29 mouse cellular contexts compared by ENCODE assay signal in the genomic region with DNA sequence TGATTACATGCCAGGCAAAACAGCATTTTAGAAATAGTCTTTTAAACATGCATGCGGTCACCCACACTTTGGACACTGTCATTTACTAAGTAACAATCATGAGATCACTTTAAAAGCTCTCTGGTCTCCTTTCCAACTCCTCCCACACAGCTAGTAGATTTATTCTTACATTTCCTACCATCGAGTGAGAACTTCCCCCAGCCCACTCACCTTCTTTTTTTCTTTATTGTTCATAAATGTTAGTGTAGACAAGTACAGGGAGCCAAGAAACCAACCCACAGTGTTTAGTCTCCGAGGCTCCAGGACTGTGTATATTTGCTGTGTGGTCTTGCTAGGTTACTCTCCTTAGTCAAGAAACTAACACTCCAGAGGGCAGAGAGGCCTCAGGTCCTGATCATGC. TPM values are rescaled to one million over a fixed set of nuclear protein-coding genes. Genes with fewer than 3 reads are reported as not detected.
DNase-seq lines count a peak whose midpoint lies in the region; ATAC-seq and TF ChIP-seq lines count a peak whose summit lies in the region.
"Had no signal": no experiment of that assay in that cellular context is flagged by ENCODE, and none has a peak within 500 bp of the region (broad histone marks: within the 10 kb centered on the region; RNA-seq: fewer than 3 reads in every experiment).

No protein-coding gene starts in this region.

- H3K36me3 ChIP-seq in forebrain, embryonic 13.5 days (ENCODE audit: poor library complexity, severe bottlenecking) = no peaks in the 10 kb centered on the region
- H3K36me3 ChIP-seq in forebrain, embryonic 11.5 days (ENCODE audit: control insufficient read depth, insufficient read depth, low read length) = no peaks in the 10 kb centered on the region
- H3K36me3 ChIP-seq in kidney, embryonic 16.5 days (ENCODE audit: insufficient read depth, low read length) = no peaks in the 10 kb centered on the region
- no peaks in the 10 kb centered on the region for H3K36me3 ChIP-seq in lung, embryonic 16.5 days (ENCODE audit: control insufficient read depth, insufficient read depth, low read length)
- no peaks in the 10 kb centered on the region for H3K36me3 ChIP-seq in stomach, embryonic 15.5 days
- H3K36me3 ChIP-seq in stomach, postnatal 0 days (ENCODE audit: control insufficient read depth, insufficient read depth, low read length) = no peaks in the 10 kb centered on the region
- H3K36me3 ChIP-seq: heart, embryonic 12.5 days; intestine, embryonic 15.5 days; neural tube, embryonic 15.5 days had no signal

- WGBS in forebrain, embryonic 13.5 days = 86% methylated on average over 3 of the region's 3 CpGs
- 90% methylated on average over 3 of the region's 3 CpGs for WGBS in forebrain, embryonic 11.5 days
- WGBS in kidney, embryonic 16.5 days = 43% methylated on average over 3 of the region's 3 CpGs
- WGBS in lung, embryonic 16.5 days = 43% methylated on average over 3 of the region's 3 CpGs
- 33% methylated on average over 3 of the region's 3 CpGs for WGBS in stomach, embryonic 15.5 days
- WGBS in stomach, postnatal 0 days = 38% methylated on average over 3 of the region's 3 CpGs

- peaks cover 30% of the 10 kb centered on the region for H3K4me1 ChIP-seq in forebrain, embryonic 13.5 days
- H3K4me1 ChIP-seq in forebrain, embryonic 11.5 days (replicated peaks; ENCODE audit: control insufficient read depth, insufficient read depth, low read length) = no peaks in the 10 kb centered on the region; the same call in 1 of the 2 replicates
- H3K4me1 ChIP-seq in kidney, embryonic 16.5 days (ENCODE audit: insufficient read depth, low read length) = peaks cover 76% of the 10 kb centered on the region
- peaks cover 27% of the 10 kb centered on the region for H3K4me1 ChIP-seq in lung, embryonic 16.5 days (replicated peaks; ENCODE audit: control insufficient read depth, insufficient read depth, low read length)
- H3K4me1 ChIP-seq in stomach, embryonic 15.5 days = peaks cover 23% of the 10 kb centered on the region; the same call in 1 of the 2 replicates
- no peaks in the 10 kb centered on the region; the same call in 1 of the 2 replicates for H3K4me1 ChIP-seq in stomach, postnatal 0 days (replicated peaks; ENCODE audit: control insufficient read depth, insufficient read depth)

- ATAC-seq in forebrain, embryonic 13.5 days = no peak
- no peak for ATAC-seq in forebrain, embryonic 11.5 days (replicated peaks; ENCODE audit: low FRiP score)
- no peak for ATAC-seq in kidney, embryonic 16.5 days (ENCODE audit: low FRiP score, low TSS enrichment)
- ATAC-seq in lung, embryonic 16.5 days (ENCODE audit: low read depth) = no peak
- no peak for ATAC-seq in stomach, embryonic 15.5 days (ENCODE audit: insufficient read depth, low FRiP score, low read depth)
- no peak for ATAC-seq in stomach, postnatal 0 days (ENCODE audit: low FRiP score, low TSS enrichment)
- ATAC-seq: activated CD4-positive, CD25-positive, alpha-beta regulatory T cell, adult 4 months; forebrain, postnatal 0 days; hindbrain, embryonic 16.5 days; intestine, embryonic 15.5 days had no signal

- H3K4me2 ChIP-seq in forebrain, embryonic 13.5 days = no peak overlapping the region
- H3K4me2 ChIP-seq in forebrain, embryonic 11.5 days (ENCODE audit: low read depth, low read length, severe bottlenecking) = no peak overlapping the region
- no peak overlapping the region for H3K4me2 ChIP-seq in kidney, embryonic 16.5 days (replicated peaks; ENCODE audit: low read depth, low read length)
- H3K4me2 ChIP-seq in lung, embryonic 16.5 days (ENCODE audit: low read depth, low read length) = no peak overlapping the region
- H3K4me2 ChIP-seq in stomach, embryonic 15.5 days = no peak overlapping the region
- no peak overlapping the region for H3K4me2 ChIP-seq in stomach, postnatal 0 days (replicated peaks; ENCODE audit: low read depth)
- H3K4me2 ChIP-seq: heart, embryonic 12.5 days; intestine, embryonic 15.5 days; limb, embryonic 13.5 days; liver, embryonic 11.5 days; neural tube, embryonic 15.5 days had no signal

- no peak for TF ChIP-seq CTCF in stomach, postnatal 0 days (IDR thresholded peaks at IDR 0.05; ENCODE audit: low read depth)

- H3K27ac ChIP-seq in forebrain, embryonic 13.5 days = 0 out of 2 replicates have a peak overlapping the region, but pooled peaks have one; percentile 4
- no peak overlapping the region for H3K27ac ChIP-seq in forebrain, embryonic 11.5 days (ENCODE audit: low read depth, low read length)
- peak overlapping the region; percentile 8; the same call in 1 of the 2 replicates for H3K27ac ChIP-seq in kidney, embryonic 16.5 days (ENCODE audit: low read length)
- peak overlapping the region; percentile 29; the same call in 1 of the 2 replicates for H3K27ac ChIP-seq in lung, embryonic 16.5 days (ENCODE audit: low read length)
- H3K27ac ChIP-seq in stomach, embryonic 15.5 days = 0 out of 2 replicates have a peak overlapping the region, but pooled peaks have one; percentile 8
- H3K27ac ChIP-seq in stomach, postnatal 0 days (replicated peaks) = no peak overlapping the region
- H3K27ac ChIP-seq: intestine, embryonic 15.5 days; limb, embryonic 13.5 days; macrophage; neural tube, embryonic 15.5 days had no signal

- TF ChIP-seq EP300 in stomach, postnatal 0 days (optimal IDR thresholded peaks at IDR 0.05) = no peak

- DNase-seq in forebrain, embryonic 11.5 days (ENCODE audit: low spot score) = no peak
- DNase-seq in kidney, adult 8-10 months = no peak
- DNase-seq in lung, postnatal 4 days = no peak
- no peak for DNase-seq in stomach, postnatal 0 days (ENCODE audit: low spot score)
- DNase-seq: adrenal gland, adult 2 months; cerebellum, adult 11 months; cerebellum, adult 9-10 months; cerebellum, postnatal 36 days; forebrain, postnatal 0 days; heart, adult 2 months; kidney, adult 2 months; kidney, postnatal 10 days; layer of hippocampus, postnatal 36 days; midbrain, embryonic 14.5 days; thymus, adult 18-20 months; thymus, postnatal 25 days had no signal

- no peaks in the 10 kb centered on the region for H3K27me3 ChIP-seq in forebrain, embryonic 13.5 days
- no peaks in the 10 kb centered on the region for H3K27me3 ChIP-seq in forebrain, embryonic 11.5 days (ENCODE audit: control insufficient read depth, insufficient read depth, low read length)
- no peaks in the 10 kb centered on the region for H3K27me3 ChIP-seq in kidney, embryonic 16.5 days (ENCODE audit: insufficient read depth, low read length)
- no peaks in the 10 kb centered on the region for H3K27me3 ChIP-seq in lung, embryonic 16.5 days (ENCODE audit: control insufficient read depth, insufficient read depth, low read depth, low read length)
- no peaks in the 10 kb centered on the region for H3K27me3 ChIP-seq in stomach, embryonic 15.5 days (replicated peaks)
- H3K27me3 ChIP-seq in stomach, postnatal 0 days (ENCODE audit: control insufficient read depth, insufficient read depth, low read length) = no peaks in the 10 kb centered on the region
- H3K27me3 ChIP-seq: CH12.LX; heart, embryonic 12.5 days; intestine, embryonic 15.5 days; limb, embryonic 13.5 days; neural tube, embryonic 15.5 days had no signal

- no peaks in the 10 kb centered on the region for H3K9me3 ChIP-seq in forebrain, embryonic 13.5 days (replicated peaks)
- H3K9me3 ChIP-seq in forebrain, embryonic 11.5 days (ENCODE audit: control insufficient read depth, low read length) = no peaks in the 10 kb centered on the region
- no peaks in the 10 kb centered on the region for H3K9me3 ChIP-seq in kidney, embryonic 16.5 days (ENCODE audit: low read length)
- H3K9me3 ChIP-seq in lung, embryonic 16.5 days (ENCODE audit: control insufficient read depth, low read length) = no peaks in the 10 kb centered on the region
- no peaks in the 10 kb centered on the region for H3K9me3 ChIP-seq in stomach, embryonic 15.5 days
- no peaks in the 10 kb centered on the region for H3K9me3 ChIP-seq in stomach, postnatal 0 days (ENCODE audit: control insufficient read depth, low read length)
- H3K9me3 ChIP-seq: heart, embryonic 12.5 days; intestine, embryonic 15.5 days; limb, embryonic 13.5 days; neural tube, embryonic 15.5 days had no signal

- H3K4me3 ChIP-seq in forebrain, embryonic 13.5 days = no peak overlapping the region
- H3K4me3 ChIP-seq in forebrain, embryonic 11.5 days (ENCODE audit: low read depth, low read length) = no peak overlapping the region
- no peak overlapping the region for H3K4me3 ChIP-seq in kidney, embryonic 16.5 days (ENCODE audit: low read length)
- H3K4me3 ChIP-seq in lung, embryonic 16.5 days (ENCODE audit: low read length) = no peak overlapping the region
- H3K4me3 ChIP-seq in stomach, embryonic 15.5 days (replicated peaks) = no peak overlapping the region
- H3K4me3 ChIP-seq in stomach, postnatal 0 days (ENCODE audit: low read depth, low read length) = no peak overlapping the region
- H3K4me3 ChIP-seq: heart, adult 2 months; heart, embryonic 12.5 days; intestine, embryonic 15.5 days; limb, embryonic 13.5 days; neural tube, embryonic 15.5 days had no signal

- H3K9ac ChIP-seq in forebrain, embryonic 13.5 days = no peak overlapping the region
- H3K9ac ChIP-seq in forebrain, embryonic 11.5 days (ENCODE audit: low read length) = no peak overlapping the region
- H3K9ac ChIP-seq in kidney, embryonic 16.5 days (replicated peaks; ENCODE audit: low read length) = no peak overlapping the region
- H3K9ac ChIP-seq in lung, embryonic 16.5 days (ENCODE audit: low read length) = no peak overlapping the region
- H3K9ac ChIP-seq in stomach, embryonic 15.5 days = no peak overlapping the region
- H3K9ac ChIP-seq in stomach, postnatal 0 days (ENCODE audit: low read length) = no peak overlapping the region
- H3K9ac ChIP-seq: forebrain, postnatal 0 days; heart, embryonic 12.5 days; intestine, embryonic 15.5 days; limb, embryonic 13.5 days; neural tube, embryonic 15.5 days had no signal

RNA-seq across cellular contexts. Expression of a gene that starts 16.1 kb away (rescaled TPM):
- 1.6 and 2.8 TPM in 2 replicates for polyA plus RNA-seq in forebrain, embryonic 13.5 days (2015; fragmentation: Nextera tagmentation; extraction: Ambion mirVana)
- 3.3 and 3.9 TPM in 2 replicates for polyA plus RNA-seq in forebrain, embryonic 11.5 days (2014; fragmentation: Nextera tagmentation; extraction: Ambion mirVana)
- 3.7 and 4.4 TPM in 2 replicates for polyA plus RNA-seq in kidney, embryonic 16.5 days (2015; fragmentation: Nextera tagmentation; extraction: Ambion mirVana)
- 3.2 and 3.4 TPM in 2 replicates for polyA plus RNA-seq in lung, embryonic 16.5 days (2015; fragmentation: Nextera tagmentation; extraction: Ambion mirVana)
- polyA plus RNA-seq in stomach, embryonic 15.5 days (2015; fragmentation: Nextera tagmentation; extraction: Ambion mirVana) = 4.1 and 4.9 TPM in 2 replicates
- 1.4 and 1.9 TPM in 2 replicates for polyA plus RNA-seq in stomach, postnatal 0 days (2015; fragmentation: Nextera tagmentation; extraction: Ambion mirVana)

Comparison
In these comparisons a context has a peak if more than half of its experiments do, and no peak if none do; other contexts are left out.
1. H3K27ac ChIP-seq: peak in forebrain, embryonic 13.5 days (single experiment), kidney, embryonic 16.5 days (single experiment), lung, embryonic 16.5 days (single experiment) and stomach, embryonic 15.5 days (single experiment); none in forebrain, embryonic 11.5 days (single experiment) and stomach, postnatal 0 days (single experiment).